33 mouse cellular contexts compared by ENCODE assay signal in genomic region chr6:26490321-26490720, GRCm38 (mm10).
"Had no signal": no experiment of that assay in that cellular context is flagged by ENCODE, and none has a peak within 500 bp of the region (broad histone marks: within the 10 kb centered on the region; RNA-seq: fewer than 3 reads in every experiment).

No protein-coding gene starts in this region.

- DNase-seq: heart, postnatal 10 days; heart, postnatal 14 days; heart, postnatal 36 days; heart, postnatal 4 days; kidney, adult 11 months; kidney, adult 18-20 months; kidney, adult 2 months; kidney, adult 8-10 months; kidney, postnatal 10 days; kidney, postnatal 25 days; kidney, postnatal 36 days; kidney, postnatal 4 days; layer of hippocampus, adult 9-11 months; layer of hippocampus, postnatal 36 days had no signal

- H3K4me3 ChIP-seq: heart, embryonic 10.5 days; heart, embryonic 12.5 days; heart, embryonic 13.5 days; heart, embryonic 15.5 days; hindbrain, embryonic 10.5 days; hindbrain, embryonic 12.5 days; hindbrain, embryonic 13.5 days; hindbrain, embryonic 15.5 days; intestine, embryonic 15.5 days; kidney, embryonic 15.5 days; layer of hippocampus, adult 2 months; left cerebral cortex, adult 2 months had no signal

- ATAC-seq: hindbrain, embryonic 16.5 days; hindbrain, postnatal 0 days; inflammation-experienced regulatory T-cells, adult 6 months; intestine, embryonic 15.5 days; intestine, postnatal 0 days had no signal

- H3K4me2 ChIP-seq: heart, embryonic 11.5 days; heart, embryonic 12.5 days; heart, embryonic 13.5 days; heart, embryonic 15.5 days; hindbrain, embryonic 12.5 days; hindbrain, embryonic 13.5 days; hindbrain, embryonic 14.5 days; hindbrain, embryonic 15.5 days; intestine, embryonic 15.5 days; kidney, embryonic 15.5 days had no signal

- H3K9me3 ChIP-seq: heart, embryonic 10.5 days; heart, embryonic 12.5 days; heart, embryonic 13.5 days; heart, embryonic 15.5 days; hindbrain, embryonic 10.5 days; hindbrain, embryonic 12.5 days; hindbrain, embryonic 13.5 days; hindbrain, embryonic 15.5 days; intestine, embryonic 15.5 days; kidney, embryonic 15.5 days had no signal

- H3K36me3 ChIP-seq: heart, embryonic 10.5 days; heart, embryonic 12.5 days; heart, embryonic 13.5 days; heart, embryonic 15.5 days; hindbrain, embryonic 10.5 days; hindbrain, embryonic 12.5 days; hindbrain, embryonic 13.5 days; hindbrain, embryonic 15.5 days; intestine, embryonic 15.5 days; kidney, embryonic 15.5 days had no signal

- H3K9ac ChIP-seq: heart, embryonic 12.5 days; heart, embryonic 13.5 days; heart, embryonic 15.5 days; hindbrain, embryonic 12.5 days; hindbrain, embryonic 13.5 days; hindbrain, embryonic 14.5 days; hindbrain, embryonic 15.5 days; intestine, embryonic 15.5 days; kidney, embryonic 15.5 days had no signal

- H3K27ac ChIP-seq: heart, embryonic 10.5 days; heart, embryonic 13.5 days; heart, embryonic 15.5 days; hindbrain, embryonic 10.5 days; hindbrain, embryonic 12.5 days; hindbrain, embryonic 13.5 days; hindbrain, embryonic 14.5 days; hindbrain, embryonic 15.5 days; hindbrain, postnatal 0 days; intestine, embryonic 15.5 days; kidney, embryonic 15.5 days; kidney, postnatal 0 days; layer of hippocampus, adult 2 months; left cerebral cortex, adult 2 months had no signal

- H3K4me1 ChIP-seq: heart, embryonic 10.5 days; heart, embryonic 12.5 days; heart, embryonic 13.5 days; heart, embryonic 15.5 days; hindbrain, embryonic 10.5 days; hindbrain, embryonic 12.5 days; hindbrain, embryonic 13.5 days; hindbrain, embryonic 15.5 days; intestine, embryonic 15.5 days; kidney, embryonic 15.5 days had no signal

- H3K27me3 ChIP-seq: heart, embryonic 12.5 days; heart, embryonic 13.5 days; heart, embryonic 15.5 days; hindbrain, embryonic 12.5 days; hindbrain, embryonic 13.5 days; hindbrain, embryonic 15.5 days; intestine, embryonic 15.5 days; kidney, embryonic 15.5 days had no signal
